Mouse (Mus musculus) bone marrow macrophage, adult 2 months (primary cell): ENCODE results near the gene Dach1. TPM values are rescaled to one million over a fixed set of nuclear protein-coding genes. Genes with fewer than 3 reads are reported as not detected.

Source experiments
- H3K27ac ChIP-seq: 2 replicates; pipeline ENCODE4 v1.5.1; 2012; ENCODE audit warnings: low read depth, low read length; ENCODE audit not compliant: insufficient read depth
- H3K4me1 ChIP-seq: 2 replicates; pipeline ENCODE4 v1.6.1; 2012; ENCODE audit warnings: low read length; ENCODE audit not compliant: control insufficient read depth, insufficient read depth
- H3K4me3 ChIP-seq: 2 replicates; pipeline ENCODE4 v1.5.1; 2012; ENCODE audit warnings: mild to moderate bottlenecking, low read length, moderate library complexity; ENCODE audit not compliant: insufficient read depth
- CTCF ChIP-seq: IDR thresholded peaks from 2 replicates; pipeline ENCODE4 v1.5.1; 2012; ENCODE audit warnings: low read depth, mild to moderate bottlenecking, low read length, moderate library complexity
- POLR2A ChIP-seq: IDR thresholded peaks from 2 replicates; pipeline ENCODE4 v1.6.1; 2012; ENCODE audit warnings: mild to moderate bottlenecking, low read depth, low read length, borderline replicate concordance
- polyA plus RNA-seq: library from polyadenylated mRNA; stranded (reverse); fragments of >200 nt; gene quantifications from 2 replicates; pipeline ENCODE4 v1.2.4, GENCODE M21; 2012; ENCODE audit not compliant: missing spikeins, insufficient read depth, insufficient read length

Gene Dach1
- polyA plus RNA-seq, 1 experiment = not detected

DNA sequence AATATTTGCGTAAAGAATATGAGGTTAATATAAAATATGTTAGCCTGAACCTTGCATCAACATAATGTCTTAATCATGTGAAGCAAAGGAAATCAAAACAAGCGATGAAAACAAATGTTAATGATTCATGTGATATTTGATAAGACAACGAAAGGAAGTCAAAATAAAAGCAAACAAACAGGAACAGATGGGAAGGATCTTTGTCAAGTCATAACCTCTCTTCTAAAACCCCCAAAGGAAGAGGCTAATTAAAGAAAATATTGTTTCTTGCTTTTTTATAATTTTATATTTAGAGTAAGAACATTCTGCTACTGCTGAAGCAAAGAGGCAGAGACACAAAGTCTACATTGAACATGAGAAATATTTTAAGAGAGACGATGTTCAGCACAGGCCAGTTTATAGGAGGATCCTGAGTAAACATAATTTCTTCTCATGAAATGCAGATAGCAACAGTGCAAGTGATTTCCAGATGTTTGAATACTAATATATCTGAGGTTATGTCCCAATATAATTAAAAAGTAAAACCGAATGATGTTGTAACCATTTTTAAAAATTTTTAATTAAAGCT, 374.1 kb downstream of the Dach1 start:
- Histone ChIP-seq H3K4me1 (no peaks in the 10 kb centered on the region), H3K27ac (no peak overlapping the region), H3K4me3 (no peak overlapping the region)
- TF ChIP-seq POLR2A (no peak), CTCF (no peak)

DNA sequence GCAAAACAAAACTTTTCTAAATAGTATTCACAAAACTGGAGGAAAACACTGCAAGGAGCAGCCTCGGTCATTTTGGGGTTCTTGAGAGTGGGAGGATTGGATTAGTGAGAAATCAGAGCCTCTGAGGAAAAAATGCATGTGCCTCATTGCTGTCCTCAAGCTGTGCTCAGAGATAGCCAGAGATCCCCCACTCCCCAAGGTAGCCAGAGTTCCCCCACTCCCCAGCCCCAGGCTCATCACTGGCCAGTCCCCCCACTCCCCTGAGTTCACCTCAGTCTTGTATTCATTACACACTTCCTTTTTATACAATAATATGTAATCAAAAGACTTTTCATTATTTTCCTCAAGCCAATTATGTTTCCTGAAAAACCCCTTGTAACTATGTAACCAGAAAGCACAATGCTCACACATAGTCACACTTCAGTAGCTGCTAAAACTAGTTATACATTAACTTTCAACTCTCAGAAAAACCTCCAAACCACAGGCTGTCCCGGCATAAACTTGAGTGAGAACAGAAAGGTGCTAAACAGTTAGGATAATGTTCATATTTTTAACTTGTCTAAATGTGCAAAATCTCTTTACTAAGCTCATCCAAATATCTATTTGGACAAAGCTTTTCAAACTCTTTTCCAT, 395.3 kb downstream of the Dach1 start:
- no peak overlapping the region for H3K4me3 ChIP-seq
- H3K4me1 ChIP-seq = no peaks in the 10 kb centered on the region
- TF ChIP-seq POLR2A (no peak), CTCF (no peak)
- H3K27ac ChIP-seq = no peak overlapping the region

DNA sequence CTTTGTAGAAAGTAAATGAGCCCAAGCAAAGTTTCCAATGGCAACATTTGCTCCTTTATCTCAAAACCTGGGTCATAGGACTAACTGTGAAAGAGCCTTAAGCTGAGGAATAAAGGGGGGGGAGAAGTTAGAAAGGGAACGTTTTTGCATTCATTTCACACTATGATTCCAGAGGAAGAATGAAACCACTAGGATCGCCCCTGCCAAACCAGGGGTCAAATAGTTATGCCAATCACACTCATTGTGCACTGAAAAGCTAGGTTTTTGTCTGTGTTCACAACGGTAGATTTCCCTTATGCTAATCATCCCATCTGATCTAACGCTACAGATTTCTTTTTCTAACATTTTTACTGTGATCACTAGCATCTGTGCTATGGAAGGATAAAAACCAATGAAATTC, 415.2 kb downstream of the Dach1 start:
- Histone ChIP-seq H3K4me1 (peaks cover 5% of the 10 kb centered on the region), H3K4me3 (no peak overlapping the region), H3K27ac (no peak overlapping the region)
- TF ChIP-seq CTCF = no peak
- TF ChIP-seq POLR2A = no peak

DNA sequence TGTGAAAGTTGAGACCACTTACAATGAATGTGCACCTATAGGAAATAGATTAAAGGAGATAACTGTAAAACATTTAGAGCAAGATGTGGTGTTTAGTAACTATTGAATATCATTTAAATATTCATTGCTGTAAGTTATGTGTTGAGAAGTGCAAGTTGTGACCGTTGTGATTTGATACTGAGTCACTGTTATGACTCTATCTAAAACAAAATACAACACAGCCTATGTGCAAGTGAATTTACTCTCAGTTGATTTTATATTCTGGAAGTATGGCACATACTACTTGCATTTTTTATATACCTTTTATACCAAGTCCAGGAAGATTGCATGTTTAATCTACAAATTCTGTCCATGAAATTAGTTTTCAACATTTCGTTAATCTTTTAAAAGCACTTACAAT, 415.6 kb downstream of the Dach1 start:
- Histone ChIP-seq H3K4me3 (no peak overlapping the region), H3K4me1 (peaks cover 1% of the 10 kb centered on the region), H3K27ac (no peak overlapping the region)
- no peak for TF ChIP-seq CTCF
- no peak for TF ChIP-seq POLR2A

DNA sequence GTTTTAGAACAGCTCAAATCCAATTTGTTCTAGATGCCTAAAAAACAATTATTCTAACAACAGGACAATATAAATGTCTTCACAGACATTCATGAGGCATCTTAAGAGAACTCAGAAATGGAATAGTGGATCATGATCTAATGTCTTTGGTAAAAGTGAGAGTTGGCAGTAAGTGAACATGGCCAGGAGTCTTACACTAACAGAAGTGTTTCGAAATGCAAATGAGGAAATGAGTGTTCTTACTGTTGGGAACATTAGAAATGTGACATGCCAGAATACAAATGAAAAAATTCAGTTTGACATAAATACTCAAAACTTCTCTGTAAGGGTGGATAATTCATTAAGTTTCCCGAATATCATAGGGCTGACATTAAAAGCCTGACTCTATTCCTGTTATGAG, 426.3 kb downstream of the Dach1 start:
- no peak overlapping the region for H3K4me3 ChIP-seq
- TF ChIP-seq POLR2A = no peak
- no peak for TF ChIP-seq CTCF
- H3K4me1 ChIP-seq = 0 out of 2 replicates have a peak, but pooled peaks cover 2% of the 10 kb centered on the region
- no peak overlapping the region for H3K27ac ChIP-seq

DNA sequence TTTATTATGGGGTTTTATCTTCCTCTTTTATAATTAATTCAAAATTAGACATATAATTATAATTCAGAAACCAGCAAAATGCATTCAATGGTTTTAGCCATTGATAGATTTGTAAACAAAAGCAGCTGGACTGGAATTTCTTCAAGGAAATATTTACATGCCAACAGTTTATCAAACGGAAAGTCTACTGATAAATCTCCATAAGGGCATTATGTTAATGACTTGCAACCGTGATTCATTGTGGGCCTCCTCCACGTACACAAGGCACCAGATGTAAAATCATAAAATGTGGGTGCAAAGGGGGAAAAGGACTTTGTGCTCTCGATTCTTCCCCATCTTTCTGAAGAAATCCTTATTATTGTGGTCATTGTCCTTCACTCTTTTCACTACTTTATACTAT, 426.8 kb downstream of the Dach1 start:
- TF ChIP-seq CTCF = no peak
- TF ChIP-seq POLR2A = no peak
- no peak overlapping the region for H3K4me3 ChIP-seq
- 0 out of 2 replicates have a peak, but pooled peaks cover 2% of the 10 kb centered on the region for H3K4me1 ChIP-seq
- no peak overlapping the region for H3K27ac ChIP-seq
